Mouse (Mus musculus) adrenal gland, adult (tissue): ENCODE measurements around the gene Kcng1.

ENCODE experiments used
- DNase-seq, 2 experiments: peaks; one replicate each; pipeline ENCODE4 v3.0.0; 2022 to 2023; ENCODE audit warnings: low spot score in 1 of 2; ENCODE audit not compliant: inconsistent age in 2 of 2

Gene Kcng1

GRCm38 (mm10) chr2:168260900-168261299 is 20.6 kb downstream of the Kcng1 start:
- no peak for DNase-seq

GRCm38 (mm10) chr2:168260124-168260523 is 21.4 kb downstream of the Kcng1 start:
- no peak for DNase-seq

- DNase-seq: no peak
Measured at GRCm38 (mm10) chr2:168259046-168259445, 22.5 kb downstream of the Kcng1 start.

GRCm38 (mm10) chr2:168257188-168257587 is 24.3 kb downstream of the Kcng1 start:
- DNase-seq: no peak

GRCm38 (mm10) chr2:168256506-168256905 is 25.0 kb downstream of the Kcng1 start:
- DNase-seq: no peak

GRCm38 (mm10) chr2:168253822-168254221 is 27.7 kb downstream of the Kcng1 start:
- DNase-seq: no peak

GRCm38 (mm10) chr2:168252639-168253292 is 28.8 kb downstream of the Kcng1 start:
- peak in 1 of 2 experiments; percentile 51 for DNase-seq

- peak; percentile 71 to 95 for DNase-seq
Measured at GRCm38 (mm10) chr2:168250270-168250669, 31.3 kb downstream of the Kcng1 start.

GRCm38 (mm10) chr2:168248856-168249245 is 32.7 kb downstream of the Kcng1 start:
- no peak for DNase-seq

GRCm38 (mm10) chr2:168248167-168248855 is 33.2 kb downstream of the Kcng1 start:
- DNase-seq: no peak

- no peak for DNase-seq
Measured at GRCm38 (mm10) chr2:168245571-168245970, 36.0 kb downstream of the Kcng1 start.

GRCm38 (mm10) chr2:168243278-168243677 is 38.3 kb downstream of the Kcng1 start:
- DNase-seq: no peak

GRCm38 (mm10) chr2:168242841-168243240 is 38.7 kb downstream of the Kcng1 start:
- no peak for DNase-seq

- DNase-seq: no peak
Measured at GRCm38 (mm10) chr2:168238335-168238734, 43.2 kb downstream of the Kcng1 start.

- no peak for DNase-seq
Measured at GRCm38 (mm10) chr2:168233286-168233685, 48.2 kb downstream of the Kcng1 start.

- peak; percentile 46 to 54 for DNase-seq
Measured at GRCm38 (mm10) chr2:168231471-168231829, 50.1 kb downstream of the Kcng1 start.

- no peak for DNase-seq
Measured at GRCm38 (mm10) chr2:168230773-168231470, 50.6 kb downstream of the Kcng1 start.

GRCm38 (mm10) chr2:168230026-168230728 is 51.4 kb downstream of the Kcng1 start, which contains the start of the genes Gm20716, Dpm1 and Mocs3:
Gm20716 (minus strand) TSS chr2:168230364.
Dpm1 (minus strand) TSS chr2:168230591.
Mocs3 (plus strand) TSS chr2:168230622.
- peak; percentile 91 to 98 for DNase-seq

- DNase-seq: peak; percentile 72 to 89
Measured at GRCm38 (mm10) chr2:168229116-168230025, 52.2 kb downstream of the Kcng1 start.

GRCm38 (mm10) chr2:168223326-168223725 is 58.2 kb downstream of the Kcng1 start:
- no peak for DNase-seq
